Mouse (Mus musculus) adrenal gland, postnatal 4 days (tissue): Measurements from ENCODE around the gene Slc19a1. TPM values are rescaled to one million over a fixed set of nuclear protein-coding genes. Genes with fewer than 3 reads are reported as not detected.

Source experiments
- DNase-seq, 2 experiments: peaks; one replicate each; pipeline ENCODE4 v3.0.0; 2021 to 2022; ENCODE audit warnings: low spot score in 2 of 2, mixed read lengths in 2 of 2
- long read RNA-seq, 2 experiments: library from polyadenylated mRNA; stranded (forward); transcript quantifications; one replicate each; pipeline ENCODE4 v2.0.0; 2021
- total RNA-seq, 2 experiments: library from RNA; stranded (reverse); gene quantifications; 2 replicates each; pipeline ENCODE4 v1.2.3; 2021

Gene Slc19a1
- total RNA-seq, result 10 to 100 TPM; 25.7 to 29.2 TPM
- long read RNA-seq, experiment 1, transcript Slc19a1-209 (6 exons, 2,309 nt), result minor isoform, 5 of 38 reads
- long read RNA-seq, experiment 1, transcript Slc19a1-201 (6 exons, 2,347 nt), result major isoform, 18 of 38 reads
- long read RNA-seq, experiment 1, partial matches to known transcripts, result 1 of 38 reads
- long read RNA-seq, experiment 1, other reads (novel, unspliced or antisense), result 14 of 38 reads
- long read RNA-seq, experiment 2, transcript Slc19a1-201 (6 exons, 2,347 nt), result major isoform, 25 of 65 reads
- long read RNA-seq, experiment 2, transcript Slc19a1-209 (6 exons, 2,309 nt), result minor isoform, 19 of 65 reads
- long read RNA-seq, experiment 2, partial matches to known transcripts, result 7 of 65 reads
- long read RNA-seq, experiment 2, other reads (novel, unspliced or antisense), result 14 of 65 reads

DNA sequence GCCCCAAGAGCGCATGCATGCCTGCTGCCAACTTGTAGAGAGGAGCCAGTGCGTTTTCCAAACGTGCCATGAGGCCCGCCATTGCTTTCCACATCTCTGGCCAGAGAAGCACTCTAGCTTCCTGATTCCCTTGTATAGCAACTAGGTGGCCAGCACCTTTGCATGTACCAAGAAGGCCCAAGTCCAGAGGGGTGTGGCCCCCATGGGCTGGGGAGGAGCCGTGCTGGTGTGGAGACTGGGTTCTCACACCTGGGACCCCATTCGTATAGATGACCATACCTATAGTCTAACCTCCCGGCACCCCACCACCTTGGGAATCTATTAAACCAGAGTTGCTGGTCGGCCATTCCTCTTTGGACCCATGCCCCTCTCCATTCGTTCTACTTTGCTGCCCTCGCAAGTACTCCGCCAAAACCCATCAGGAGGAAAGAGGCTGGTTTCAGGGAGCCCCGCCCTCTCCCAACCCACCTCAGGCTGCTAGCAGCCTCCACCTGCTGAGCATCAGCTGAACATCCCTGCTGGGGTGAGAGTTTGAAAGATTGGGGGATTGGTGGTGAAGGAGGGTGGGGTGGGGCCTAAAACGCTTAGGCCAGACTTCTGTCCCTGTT lies at the start of gene Slc19a1:
Gene Slc19a1, plus strand, starts transcription at position 474 of the 608 bp plus-strand sequence.
- no peak for DNase-seq

DNA sequence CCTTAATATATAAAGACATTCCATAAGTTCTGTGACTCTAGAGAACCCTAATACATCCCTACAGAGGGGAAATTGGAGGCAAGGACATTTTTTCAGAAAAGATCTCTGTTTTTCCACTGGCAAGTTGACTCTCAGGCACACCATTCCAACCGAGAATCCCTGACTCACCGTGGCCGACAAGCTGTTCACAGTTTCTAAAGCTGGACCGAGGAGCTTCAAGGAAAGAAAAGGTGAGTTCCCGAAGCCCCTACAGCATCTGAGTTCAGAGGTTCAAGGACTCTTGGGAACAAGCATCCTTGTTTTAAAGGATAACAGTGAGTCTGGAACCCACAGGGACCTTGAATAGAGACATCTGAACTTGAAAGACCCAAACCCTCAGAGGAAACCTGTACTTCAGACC lies 43.5 kb upstream of the Slc19a1 start:
- DNase-seq, result no peak

DNA sequence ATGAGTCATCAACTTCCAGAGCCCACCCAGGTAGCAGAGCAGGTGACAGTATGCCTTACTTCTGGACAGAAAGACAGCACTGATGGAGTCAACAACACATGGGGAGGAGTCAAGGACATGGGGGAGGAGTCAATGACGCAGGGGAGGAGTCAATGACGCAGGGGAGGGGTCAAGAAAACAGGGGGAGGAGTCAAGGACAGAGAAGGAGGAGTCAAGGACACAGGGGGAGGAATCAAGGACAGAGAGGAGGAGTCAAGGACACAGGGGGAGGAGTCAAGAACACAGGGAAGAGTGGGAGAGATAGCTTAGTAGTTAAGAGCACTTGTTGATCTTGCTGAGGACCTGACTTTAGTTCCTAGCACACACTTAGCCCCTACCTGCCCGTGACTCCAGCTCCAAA lies 39.6 kb upstream of the Slc19a1 start:
- no peak for DNase-seq

DNA sequence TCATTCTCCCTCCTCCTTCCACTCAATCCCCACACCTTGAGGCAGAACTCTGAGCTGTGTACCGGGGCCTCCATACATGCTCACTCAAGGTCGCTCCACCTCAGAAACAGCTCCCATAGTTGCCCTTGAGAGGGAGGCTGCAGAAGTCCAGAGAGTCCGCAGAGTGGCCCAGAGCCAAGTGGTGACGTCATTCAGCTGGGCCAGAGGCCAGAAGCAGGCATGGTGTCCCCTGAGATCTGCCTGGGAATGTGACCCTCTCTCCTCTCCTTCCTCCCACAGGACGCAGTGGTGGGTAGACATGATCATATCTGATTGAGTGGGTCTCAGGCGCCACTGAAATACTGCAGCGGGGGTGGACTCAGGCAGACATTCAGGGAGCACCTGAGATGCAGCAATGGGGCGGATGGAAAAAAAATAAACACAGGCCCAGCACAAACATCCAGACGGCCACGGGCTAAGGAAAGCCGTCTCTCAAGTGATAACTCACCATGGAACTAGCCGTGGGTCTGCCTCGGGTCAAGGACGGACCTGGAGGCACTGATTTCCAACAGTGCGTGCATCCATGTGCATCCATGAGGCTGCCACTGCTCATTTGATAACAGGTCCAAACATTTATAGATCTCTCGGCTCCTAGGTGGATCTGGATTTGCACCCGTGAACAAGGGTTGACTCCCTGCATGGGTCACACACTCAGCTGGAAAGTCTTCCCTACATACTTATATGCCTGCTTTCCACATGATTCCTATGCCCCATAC lies 34.1 kb upstream of the Slc19a1 start:
- DNase-seq, result peak; percentile 84 to 85

DNA sequence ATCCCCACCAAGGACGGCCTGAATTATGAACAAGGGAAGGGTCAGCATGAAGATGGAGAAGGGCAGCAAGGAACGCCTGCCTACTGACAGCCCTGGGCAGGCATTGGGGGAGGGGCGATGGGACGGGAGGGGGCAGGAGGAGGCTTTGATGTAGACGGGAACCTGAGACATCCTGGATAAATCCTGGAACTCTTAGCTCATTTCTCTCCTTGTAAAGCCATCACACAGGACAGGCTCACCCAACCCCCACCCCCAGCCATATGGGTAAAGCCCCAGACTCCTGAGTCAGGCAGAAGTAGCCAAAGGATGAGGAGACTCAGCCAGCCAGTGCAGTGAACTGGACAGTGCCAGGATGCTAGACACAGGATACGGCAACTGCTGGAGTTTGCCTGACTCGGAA lies 27.1 kb upstream of the Slc19a1 start:
- DNase-seq, result no peak

DNA sequence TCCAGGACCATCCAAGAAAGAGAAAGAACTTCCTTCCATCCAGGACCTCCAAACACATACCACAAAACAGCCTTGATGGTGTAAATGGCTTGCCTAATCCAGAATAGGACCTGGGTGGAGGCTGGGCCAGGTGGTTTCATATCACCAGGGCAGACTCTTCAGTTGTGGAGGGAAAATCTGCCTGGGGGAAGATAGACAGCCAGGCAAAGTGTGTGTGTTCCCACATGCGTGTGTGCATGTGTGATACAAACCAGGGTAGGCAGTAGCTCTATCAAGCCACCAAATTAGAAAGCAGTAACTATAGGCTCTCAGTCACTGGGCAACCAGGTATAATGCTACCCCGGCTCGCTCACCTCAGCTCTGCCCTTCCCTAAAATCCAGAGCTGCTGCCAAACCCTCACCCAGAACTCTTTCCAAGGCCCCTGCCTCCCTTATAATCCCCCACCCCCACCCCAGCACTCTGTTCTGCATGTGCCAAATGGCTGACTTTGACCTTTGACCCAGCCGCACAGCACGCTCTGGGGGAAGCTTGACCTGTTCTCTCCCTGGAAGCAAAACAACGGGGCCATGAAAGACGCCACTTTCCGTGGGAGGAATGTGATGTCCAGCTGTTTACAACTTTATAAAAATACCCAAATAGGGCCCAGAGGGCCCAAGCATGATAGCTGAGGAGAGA lies 24.5 kb upstream of the Slc19a1 start:
- no peak for DNase-seq

DNA sequence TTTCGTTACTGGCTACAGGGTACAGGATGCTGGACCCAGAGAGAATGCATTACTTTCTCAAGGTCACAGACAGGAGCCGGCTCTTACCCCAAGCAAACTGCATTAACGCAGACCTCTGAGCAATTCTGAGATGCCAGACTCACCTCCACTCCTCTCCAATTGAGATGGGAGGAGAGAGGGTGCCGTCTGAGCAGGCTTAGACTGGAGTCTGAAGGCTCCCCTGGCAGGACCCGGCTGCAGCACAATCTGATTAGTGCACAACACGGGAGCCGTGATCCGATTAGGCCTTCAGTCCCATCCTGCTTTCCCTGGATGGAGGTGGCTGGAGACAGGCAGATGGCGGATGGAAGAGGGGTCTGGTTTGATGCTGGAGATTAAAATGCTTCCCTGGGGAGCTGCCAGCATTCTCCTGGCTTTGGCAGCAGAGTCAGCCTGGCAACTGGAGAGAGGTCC lies 23.9 kb upstream of the Slc19a1 start:
- DNase-seq, result peak in 1 of 2 experiments; percentile 16

DNA sequence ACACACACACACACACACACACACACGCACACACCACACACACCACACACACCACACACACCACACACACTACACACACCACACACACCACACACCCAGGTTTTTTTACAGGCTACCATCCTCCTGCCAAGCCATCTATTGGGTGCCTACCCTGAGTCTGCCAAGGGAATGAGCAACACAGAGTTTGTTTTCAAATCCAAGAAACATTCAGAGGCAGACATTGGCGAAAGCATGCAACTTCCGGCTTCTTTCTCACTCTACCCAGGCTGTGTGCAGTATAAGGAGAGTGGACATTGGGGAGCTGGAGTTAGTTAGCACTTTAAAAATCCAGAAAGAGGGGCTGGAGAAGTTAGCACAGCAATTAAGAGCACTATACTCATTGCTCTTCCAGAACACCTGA lies 23.3 kb upstream of the Slc19a1 start:
- DNase-seq, result no peak

DNA sequence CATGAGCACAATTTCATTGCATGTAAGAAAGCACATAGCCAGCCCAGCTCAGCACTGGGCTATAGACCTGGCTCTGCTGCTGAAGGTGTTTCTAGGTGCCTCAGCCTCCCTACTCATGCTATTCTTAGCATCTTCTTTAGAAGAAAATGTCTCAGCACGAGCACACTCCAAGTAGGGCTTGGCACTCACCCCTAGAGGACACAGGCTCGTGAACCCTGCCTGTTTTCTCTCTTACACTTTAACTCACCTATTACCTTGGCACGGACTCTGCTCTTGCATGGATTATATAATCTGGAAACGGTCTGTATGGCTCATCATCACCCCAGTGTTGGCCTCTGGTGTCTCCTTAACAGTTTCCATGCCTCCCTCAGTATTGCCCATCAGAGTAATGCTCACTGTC lies 20.4 kb upstream of the Slc19a1 start:
- DNase-seq, result no peak

DNA sequence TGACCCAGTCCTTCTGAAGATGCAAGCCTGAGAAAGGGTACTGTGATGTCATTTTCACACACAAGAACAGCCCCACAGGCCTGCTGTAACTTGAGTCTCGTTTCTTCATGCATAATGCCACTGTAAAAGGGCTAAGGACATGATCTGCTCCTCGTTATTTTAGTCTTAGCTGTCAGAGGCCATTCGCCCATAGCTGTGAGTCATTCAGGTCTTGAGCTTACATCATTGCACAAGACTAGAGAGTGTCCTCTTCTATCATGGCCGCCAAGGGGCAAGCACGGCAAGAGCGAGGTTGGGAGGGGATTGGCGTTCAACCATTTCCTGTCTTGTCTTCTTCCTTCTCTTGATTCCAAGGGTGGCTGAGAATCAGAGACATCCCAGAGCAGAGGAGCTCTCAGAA lies 16.0 kb upstream of the Slc19a1 start:
- no peak for DNase-seq

DNA sequence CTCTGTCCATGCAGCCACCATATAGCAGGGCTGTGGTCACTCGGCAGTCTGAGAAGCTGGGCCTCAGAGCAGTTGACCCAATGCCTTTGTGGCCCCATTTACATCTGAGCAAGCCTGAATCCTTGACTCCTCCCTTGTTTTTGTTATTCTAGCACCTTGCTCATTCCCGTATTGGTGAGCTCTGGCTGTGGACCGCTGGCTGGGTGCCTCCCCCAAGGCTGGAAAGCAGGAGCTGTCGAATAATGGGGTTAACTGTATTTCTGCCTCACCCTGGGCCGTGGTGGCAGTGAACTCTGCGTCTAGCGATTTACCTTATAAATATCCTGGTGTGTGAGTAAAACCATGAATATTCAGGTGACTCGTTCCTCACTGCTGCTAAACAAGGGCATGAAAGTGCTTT lies 15.5 kb upstream of the Slc19a1 start:
- DNase-seq, result no peak

DNA sequence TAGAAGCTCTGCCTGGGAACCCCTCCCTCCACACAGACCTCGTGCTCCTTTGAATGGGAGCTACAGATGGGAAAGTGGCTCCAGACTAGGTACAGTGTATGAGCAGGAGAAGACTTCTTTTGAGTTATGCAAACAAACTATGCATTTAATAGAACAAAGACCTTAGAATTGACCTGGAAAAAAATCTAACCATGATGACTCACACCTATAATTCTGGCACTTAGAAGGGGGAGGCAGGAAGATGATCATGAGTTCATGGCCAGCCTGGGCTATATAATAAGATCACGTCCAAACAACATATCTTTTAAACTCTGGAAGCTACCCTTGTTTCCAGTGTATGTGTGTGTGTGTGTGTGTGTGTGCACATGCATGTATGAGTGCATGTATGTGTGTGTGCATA lies 15.0 kb upstream of the Slc19a1 start:
- DNase-seq, result no peak

DNA sequence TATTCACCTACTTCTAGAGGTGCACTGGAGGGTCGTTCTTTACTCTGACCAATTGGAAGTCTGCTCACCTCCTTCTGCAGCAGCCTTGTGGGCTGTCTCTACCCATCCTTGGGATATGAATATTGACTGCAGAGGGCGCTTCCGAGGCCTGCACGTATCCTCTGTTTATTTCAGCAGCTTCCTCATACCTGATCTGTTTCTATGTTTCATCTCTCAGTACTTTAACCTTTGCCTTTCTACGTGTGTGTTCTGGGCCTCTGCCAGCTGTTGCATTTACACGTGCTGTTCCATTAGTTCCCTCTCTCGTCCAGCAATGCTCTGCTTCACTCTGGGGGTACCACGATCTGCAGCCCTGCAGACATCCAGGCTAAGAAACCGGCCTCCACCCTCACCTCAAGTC lies 14.4 kb upstream of the Slc19a1 start:
- no peak for DNase-seq

DNA sequence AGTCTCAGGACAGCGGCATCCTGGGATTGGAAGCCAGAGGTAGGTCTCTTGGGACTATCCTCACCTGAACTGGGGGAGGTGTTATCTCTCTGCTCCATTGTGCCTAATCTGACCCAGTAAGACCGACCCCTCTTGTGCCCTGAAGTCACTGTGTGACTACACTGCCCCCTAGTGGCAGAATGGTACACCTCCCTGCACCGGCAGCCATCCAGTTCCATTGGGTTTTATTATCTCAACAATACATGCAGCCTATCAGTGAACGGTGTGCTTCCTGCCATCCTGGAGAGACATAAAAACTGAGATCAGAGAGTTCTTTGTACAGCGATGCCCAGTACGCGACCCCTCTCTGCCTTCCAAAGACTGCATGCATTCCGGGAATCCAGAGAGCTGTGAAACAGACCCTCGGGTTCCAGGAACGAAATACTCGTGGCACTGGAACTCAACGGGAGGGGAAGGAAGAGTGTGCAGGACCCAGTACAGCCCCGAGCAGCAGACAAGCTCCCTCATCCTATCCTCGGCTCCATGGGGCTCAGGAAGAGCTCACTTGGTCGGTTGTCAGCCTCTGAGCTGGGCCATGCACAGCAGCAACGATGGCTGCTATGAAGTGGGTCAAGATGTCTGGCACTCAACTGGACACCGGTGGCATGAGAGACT lies 10.5 kb upstream of the Slc19a1 start:
- DNase-seq, result peak; percentile 38 to 62

DNA sequence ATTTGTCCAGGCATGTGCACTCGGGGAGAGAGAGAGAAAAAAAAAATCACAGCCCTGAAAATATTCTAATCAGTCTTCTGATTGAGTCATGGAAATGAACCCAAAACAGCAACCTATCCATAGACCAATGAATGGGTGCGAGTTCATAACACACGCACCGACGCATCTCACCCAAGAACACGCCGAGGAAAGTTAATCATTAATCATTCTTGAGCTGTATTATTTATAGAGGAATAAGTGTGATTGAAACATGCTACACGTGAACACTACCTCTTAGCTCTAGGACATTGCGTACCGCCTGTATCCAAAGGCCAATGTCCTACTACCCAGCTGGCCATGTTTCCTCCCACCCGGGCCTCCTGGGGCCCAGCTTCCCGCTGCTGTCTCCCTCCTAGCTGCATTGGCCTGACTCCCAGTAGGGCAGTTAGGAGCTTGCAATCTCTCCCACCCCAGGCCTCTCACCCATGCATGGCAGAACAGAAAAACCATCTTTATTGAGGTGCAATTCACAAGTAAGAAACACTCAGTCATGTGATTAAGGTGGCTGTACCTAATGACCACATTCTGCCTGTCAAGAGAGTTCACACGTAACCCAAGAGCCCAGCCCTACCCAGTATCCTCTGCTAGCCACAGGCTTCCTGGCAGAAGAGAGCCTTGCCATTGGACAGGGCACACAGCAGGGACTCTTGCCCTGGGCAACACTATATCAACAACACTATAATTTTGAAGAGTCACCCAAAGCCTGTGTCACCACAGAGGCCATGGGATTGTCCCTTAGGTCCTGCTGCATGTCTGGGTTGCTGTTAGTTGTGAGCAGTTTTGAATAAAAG lies 9.5 kb upstream of the Slc19a1 start:
- no peak for DNase-seq

DNA sequence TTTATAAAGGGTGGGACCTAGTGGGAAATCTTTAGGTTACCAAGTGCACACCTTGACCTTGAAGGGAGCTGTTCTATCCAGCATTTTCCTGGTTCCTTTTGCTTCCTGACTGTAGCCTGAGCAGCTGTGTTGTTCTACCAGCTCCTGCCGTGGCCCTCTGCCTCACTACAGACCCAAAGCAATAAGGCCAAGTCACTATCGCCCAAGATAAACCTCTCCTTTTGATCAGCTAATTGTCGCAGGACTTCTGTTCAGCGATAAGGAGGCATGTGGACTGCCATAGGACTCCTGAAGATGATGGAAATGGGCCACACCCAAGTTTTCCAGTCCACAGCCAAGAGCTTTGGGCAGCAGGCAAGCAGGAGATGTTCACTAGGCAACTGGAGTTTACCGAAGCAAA lies 7.8 kb upstream of the Slc19a1 start:
- DNase-seq, result no peak

DNA sequence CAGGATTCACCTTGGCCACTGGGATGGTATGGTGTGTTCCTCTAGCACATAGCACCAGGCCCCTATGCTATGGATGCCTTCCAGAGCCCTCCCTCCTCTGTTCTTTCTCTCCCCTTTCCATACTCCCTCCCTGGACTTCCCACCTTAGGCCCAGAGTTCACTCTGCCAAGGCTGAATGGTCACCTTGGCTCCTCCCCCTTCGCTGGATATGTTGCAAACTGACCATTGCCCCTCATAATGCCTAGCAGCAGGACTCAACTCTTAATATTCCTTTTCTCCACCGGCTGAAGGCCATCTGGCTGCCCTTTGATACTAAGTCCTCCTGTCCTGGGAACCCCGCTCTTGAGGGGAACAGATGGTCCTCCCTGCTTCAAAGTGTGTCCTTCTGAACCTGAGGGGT lies 5.1 kb upstream of the Slc19a1 start:
- no peak for DNase-seq

DNA sequence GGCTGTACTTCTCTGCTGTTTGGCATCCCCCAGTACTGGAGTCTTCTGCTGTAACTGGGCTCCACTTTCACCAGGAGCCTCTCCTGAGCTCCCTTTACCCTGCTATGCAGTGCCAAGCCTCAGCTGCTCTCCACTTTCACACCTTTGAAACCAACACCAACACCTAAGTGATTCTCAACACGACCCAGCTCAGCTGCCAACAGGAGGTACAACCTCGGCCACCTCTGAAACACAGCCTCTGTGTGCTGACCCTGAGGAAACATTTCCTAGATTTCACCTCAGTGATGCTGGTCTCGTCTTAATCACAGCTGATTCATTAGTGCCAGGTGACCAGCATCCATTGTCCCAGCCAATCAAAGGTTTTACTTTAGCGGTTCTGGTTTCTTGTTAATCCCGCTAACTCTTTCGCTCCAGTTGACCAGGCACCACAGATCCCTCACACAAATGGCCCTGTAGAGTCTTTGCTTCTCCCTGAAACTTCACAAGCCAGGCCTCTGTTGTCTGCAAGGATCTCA lies 3.2 kb upstream of the Slc19a1 start:
- DNase-seq, result no peak

DNA sequence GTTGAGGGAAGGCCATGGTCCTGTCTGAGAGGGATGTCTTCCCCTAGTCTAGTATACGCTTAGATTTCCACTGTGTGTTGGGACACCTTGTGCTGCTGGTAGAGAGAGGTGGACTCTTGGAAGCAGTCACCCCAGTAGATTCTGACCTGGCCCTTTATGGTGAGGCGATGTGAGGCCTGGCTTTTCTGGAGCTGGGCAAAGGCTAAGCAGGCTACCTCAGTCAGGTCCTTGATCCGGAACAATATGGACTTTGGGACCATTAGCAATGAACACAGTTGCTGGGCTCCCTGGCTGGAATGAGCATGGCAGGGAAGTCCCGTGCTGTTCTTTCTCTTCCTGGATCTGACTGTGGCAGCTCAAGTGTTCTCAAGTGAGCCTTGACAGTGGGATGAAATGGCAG lies 2.3 kb upstream of the Slc19a1 start:
- no peak for DNase-seq

DNA sequence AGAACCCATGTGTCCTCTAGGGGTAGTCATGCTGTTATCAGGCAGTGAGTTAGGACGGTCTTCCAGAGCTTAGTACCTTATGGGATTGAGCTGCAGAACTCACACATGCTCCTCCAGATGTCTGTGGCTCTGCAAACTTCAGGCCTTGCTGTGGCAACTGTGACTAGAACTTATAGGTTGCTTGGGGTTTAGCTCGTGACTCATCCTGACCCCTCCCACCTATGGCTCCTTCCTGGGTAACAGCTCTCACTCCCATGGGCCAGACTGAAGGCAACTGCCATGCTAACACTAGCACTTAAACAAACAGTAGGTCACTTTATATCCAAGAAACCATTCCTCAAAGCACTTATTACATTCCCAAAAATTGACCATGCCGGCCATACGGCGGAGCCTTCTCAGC lies 1.4 kb upstream of the Slc19a1 start:
- no peak for DNase-seq
